Mouse (Mus musculus): Measurements from ENCODE around the gene Smarca4. TPM values are rescaled to one million over a fixed set of nuclear protein-coding genes. Genes with fewer than 3 reads are reported as not detected.
A peak's percentile ranks its signal among the peaks of the same experiment; 100 is the strongest.

Gene Smarca4
- 100 to 1,000 TPM; 117 to 124 TPM for total RNA-seq (2021)
- long read RNA-seq, experiment 1, full-length matches to known transcripts = 91 of 295 reads
- long read RNA-seq, experiment 1, partial matches to known transcripts = 148 of 295 reads
- long read RNA-seq, experiment 1, other reads (novel, unspliced or antisense) = 56 of 295 reads
- long read RNA-seq, experiment 2, full-length matches to known transcripts = 68 of 209 reads
- long read RNA-seq, experiment 2, partial matches to known transcripts = 101 of 209 reads
- long read RNA-seq, experiment 2, other reads (novel, unspliced or antisense) = 40 of 209 reads

- intact Hi-C loops (cut with DNase I) = loop anchor here (5.0 kb wide), 2 partner anchors 187 to 302 kb away; partner anchors contain the start of gene Rab3d
- Histone ChIP-seq H3K4me3 (peak within 1 kb of the TSS; percentile 98), H3K27ac (peak within 1 kb of the TSS; percentile 98)
- peak; percentile 100 for DNase-seq (ENCODE audit: extremely low spot score in 1 of 2, low spot score in 2 of 2)
- TF ChIP-seq CTCF (IDR thresholded peaks at IDR 0.05) = no peak
Observed at GRCm38 (mm10) chr9:21615617-21616231, at the start of gene Smarca4. Gene Smarca4, plus strand, starts transcription at chr9:21616169.

- no peak for TF ChIP-seq CTCF (IDR thresholded peaks at IDR 0.05)
- H3K27ac ChIP-seq = no peak overlapping the region; the same call in 1 of the 2 replicates
- intact Hi-C loops (cut with DNase I) = no loop called here
- H3K4me3 ChIP-seq = no peak overlapping the region
- DNase-seq (ENCODE audit: extremely low spot score in 1 of 2, low spot score in 2 of 2) = no peak
Observed at GRCm38 (mm10) chr9:21566538-21566937, 49.4 kb upstream of the Smarca4 start.

- intact Hi-C loops (cut with DNase I) = no loop called here
- H3K27ac ChIP-seq = peak overlapping the region; percentile 28; the same call in 1 of the 2 replicates
- no peak for DNase-seq (ENCODE audit: extremely low spot score in 1 of 2, low spot score in 2 of 2)
- no peak overlapping the region for H3K4me3 ChIP-seq
- no peak for TF ChIP-seq CTCF (IDR thresholded peaks at IDR 0.05)
Observed at GRCm38 (mm10) chr9:21567051-21567450, 48.9 kb upstream of the Smarca4 start.

- DNase-seq (ENCODE audit: extremely low spot score in 1 of 2, low spot score in 2 of 2) = no peak
- TF ChIP-seq CTCF (IDR thresholded peaks at IDR 0.05) = no peak
- H3K4me3 ChIP-seq = no peak overlapping the region
- intact Hi-C loops (cut with DNase I) = no loop called here
- no peak overlapping the region for H3K27ac ChIP-seq
Observed at GRCm38 (mm10) chr9:21568657-21569255, 47.2 kb upstream of the Smarca4 start.

GRCm38 (mm10) chr9:21574012-21574801, 41.8 kb upstream of the Smarca4 start:
- intact Hi-C loops (cut with DNase I) = no loop called here
- H3K27ac ChIP-seq = no peak overlapping the region
- TF ChIP-seq CTCF (IDR thresholded peaks at IDR 0.05) = no peak

GRCm38 (mm10) chr9:21575253-21575652, 40.7 kb upstream of the Smarca4 start:
- H3K27ac ChIP-seq = no peak overlapping the region
- H3K4me3 ChIP-seq = no peak overlapping the region
- no peak for DNase-seq (ENCODE audit: extremely low spot score in 1 of 2, low spot score in 2 of 2)
- intact Hi-C loops (cut with DNase I) = no loop called here
- TF ChIP-seq CTCF (IDR thresholded peaks at IDR 0.05) = no peak

More at GRCm38 (mm10) chr9:21574012-21574801, 41.8 kb upstream of the Smarca4 start:
- DNase-seq (ENCODE audit: extremely low spot score in 1 of 2, low spot score in 2 of 2) = no peak
- no peak overlapping the region for H3K4me3 ChIP-seq

- no peak overlapping the region for H3K27ac ChIP-seq
- DNase-seq (ENCODE audit: extremely low spot score in 1 of 2, low spot score in 2 of 2) = no peak
- no peak for TF ChIP-seq CTCF (IDR thresholded peaks at IDR 0.05)
- intact Hi-C loops (cut with DNase I) = no loop called here
- H3K4me3 ChIP-seq = no peak overlapping the region
Observed at GRCm38 (mm10) chr9:21576286-21576685, 39.7 kb upstream of the Smarca4 start.

- DNase-seq (ENCODE audit: extremely low spot score in 1 of 2, low spot score in 2 of 2) = no peak
- H3K27ac ChIP-seq = no peak overlapping the region
Observed at GRCm38 (mm10) chr9:21578226-21578625, 37.7 kb upstream of the Smarca4 start.

GRCm38 (mm10) chr9:21585401-21585800, 30.6 kb upstream of the Smarca4 start:
- intact Hi-C loops (cut with DNase I) = no loop called here
- TF ChIP-seq CTCF (IDR thresholded peaks at IDR 0.05) = no peak
- no peak for DNase-seq (ENCODE audit: extremely low spot score in 1 of 2, low spot score in 2 of 2)
- no peak overlapping the region for H3K27ac ChIP-seq
- no peak overlapping the region for H3K4me3 ChIP-seq

More at GRCm38 (mm10) chr9:21578226-21578625, 37.7 kb upstream of the Smarca4 start:
- no peak for TF ChIP-seq CTCF (IDR thresholded peaks at IDR 0.05)
- no peak overlapping the region for H3K4me3 ChIP-seq
- intact Hi-C loops (cut with DNase I) = no loop called here

- no peak for TF ChIP-seq CTCF (IDR thresholded peaks at IDR 0.05)
- DNase-seq (ENCODE audit: extremely low spot score in 1 of 2, low spot score in 2 of 2) = peak in 1 of 2 experiments; percentile 21
- Histone ChIP-seq H3K4me3 (no peak overlapping the region), H3K27ac (peak overlapping the region; percentile 32; the same call in 1 of the 2 replicates)
- intact Hi-C loops (cut with DNase I) = no loop called here
Observed at GRCm38 (mm10) chr9:21587678-21588349, 28.2 kb upstream of the Smarca4 start.

- no peak overlapping the region for H3K4me3 ChIP-seq
- DNase-seq (ENCODE audit: extremely low spot score in 1 of 2, low spot score in 2 of 2) = no peak
- TF ChIP-seq CTCF (IDR thresholded peaks at IDR 0.05) = no peak
- intact Hi-C loops (cut with DNase I) = no loop called here
- no peak overlapping the region for H3K27ac ChIP-seq
Observed at GRCm38 (mm10) chr9:21588350-21588749, 27.6 kb upstream of the Smarca4 start.
